Mouse (Mus musculus) heart, postnatal 0 days (tissue): ENCODE results near the gene Gal.

ENCODE experiments used
- CTCF ChIP-seq: IDR thresholded peaks from 2 replicates; pipeline ENCODE4 v1.5.1; 2016; ENCODE audit warnings: antibody characterized with exemption, control low read depth, low read depth
- EP300 ChIP-seq: IDR thresholded peaks from 2 replicates; pipeline ENCODE4 v1.6.1; 2016; ENCODE audit warnings: antibody characterized with exemption, low read depth

DNA sequence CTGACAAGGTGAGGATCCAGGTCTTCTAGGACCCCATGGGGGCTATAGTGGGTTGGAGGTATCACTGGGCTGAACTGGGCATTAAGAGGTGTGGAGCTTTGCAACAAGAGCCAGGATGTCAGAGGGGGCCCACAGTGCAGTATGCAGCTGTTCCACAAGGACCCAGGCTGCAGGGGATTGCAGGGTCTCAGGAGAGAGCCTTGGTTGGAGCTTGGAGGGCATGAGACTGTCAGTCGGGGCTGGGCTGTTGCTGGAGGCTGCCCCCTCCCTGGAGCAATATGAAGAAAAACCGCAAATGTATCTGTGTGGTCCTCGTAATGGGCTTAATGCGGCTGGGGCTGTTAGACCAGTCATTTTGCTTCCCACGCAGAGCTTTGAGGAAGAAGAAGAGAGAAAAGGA lies 26.3 kb upstream of the Gal start:
- no peak for TF ChIP-seq CTCF
- no peak for TF ChIP-seq EP300
